Mouse (Mus musculus): ENCODE results near the gene Stk32b. TPM values are rescaled to one million over a fixed set of nuclear protein-coding genes. Genes with fewer than 3 reads are reported as not detected.

The Stk32b gene
- polyA plus RNA-seq, 1 experiment from 2014 or later: 23.6 TPM

- no peaks in the 10 kb centered on the region for H3K27me3 ChIP-seq (replicated peaks; ENCODE audit: control insufficient read depth, insufficient read depth, low read length)
- WGBS: 43% methylated on average over 7 of the region's 7 CpGs
- H3K9ac ChIP-seq (replicated peaks; ENCODE audit: low read depth, low read length): no peak overlapping the region
- H3K27ac ChIP-seq (ENCODE audit: low read length): no peak overlapping the region
- no peak overlapping the region for H3K4me3 ChIP-seq (replicated peaks; ENCODE audit: low read length)
- peak; percentile 38; the same call in 1 of the 2 replicates for ATAC-seq
- H3K4me1 ChIP-seq (replicated peaks; ENCODE audit: control insufficient read depth, insufficient read depth, low read length): peaks cover 6% of the 10 kb centered on the region; the same call in 1 of the 2 replicates
- no peaks in the 10 kb centered on the region for H3K36me3 ChIP-seq (ENCODE audit: control insufficient read depth, insufficient read depth)
- H3K4me2 ChIP-seq (ENCODE audit: low read length): no peak overlapping the region
- no peaks in the 10 kb centered on the region for H3K9me3 ChIP-seq (ENCODE audit: control insufficient read depth, low read length)
Observed at GRCm38 (mm10) chr5:37642486-37642885, 74.5 kb downstream of the Stk32b start.

GRCm38 (mm10) chr5:37634791-37635190, 82.2 kb downstream of the Stk32b start:
- Histone ChIP-seq H3K4me3 (replicated peaks; ENCODE audit: low read length) (no peak overlapping the region), H3K4me1 (replicated peaks; ENCODE audit: control insufficient read depth, insufficient read depth, low read length) (no peaks in the 10 kb centered on the region), H3K4me2 (ENCODE audit: low read length) (no peak overlapping the region), H3K27me3 (replicated peaks; ENCODE audit: control insufficient read depth, insufficient read depth, low read length) (no peaks in the 10 kb centered on the region), H3K9me3 (ENCODE audit: control insufficient read depth, low read length) (peaks cover 4% of the 10 kb centered on the region; the same call in 1 of the 2 replicates), H3K27ac (ENCODE audit: low read length) (no peak overlapping the region), H3K9ac (replicated peaks; ENCODE audit: low read depth, low read length) (no peak overlapping the region), H3K36me3 (ENCODE audit: control insufficient read depth, insufficient read depth) (no peaks in the 10 kb centered on the region)
- WGBS: 87% methylated on average over 2 of the region's 2 CpGs
- ATAC-seq: no peak

GRCm38 (mm10) chr5:37627437-37628163, 89.4 kb downstream of the Stk32b start:
- no peaks in the 10 kb centered on the region for H3K4me1 ChIP-seq (replicated peaks; ENCODE audit: control insufficient read depth, insufficient read depth, low read length)
- H3K4me3 ChIP-seq (replicated peaks; ENCODE audit: low read length): no peak overlapping the region
- ATAC-seq: peak; percentile 49; the same call in 1 of the 2 replicates
- no peaks in the 10 kb centered on the region for H3K27me3 ChIP-seq (replicated peaks; ENCODE audit: control insufficient read depth, insufficient read depth, low read length)
- no peak overlapping the region for H3K4me2 ChIP-seq (ENCODE audit: low read length)
- H3K9me3 ChIP-seq (ENCODE audit: control insufficient read depth, low read length): peaks cover 4% of the 10 kb centered on the region; the same call in 1 of the 2 replicates
- H3K27ac ChIP-seq (ENCODE audit: low read length): no peak overlapping the region
- H3K9ac ChIP-seq (replicated peaks; ENCODE audit: low read depth, low read length): no peak overlapping the region
- WGBS: 87% methylated on average over 8 of the region's 8 CpGs
- no peaks in the 10 kb centered on the region for H3K36me3 ChIP-seq (ENCODE audit: control insufficient read depth, insufficient read depth)

GRCm38 (mm10) chr5:37611874-37612273, 105.1 kb downstream of the Stk32b start:
- H3K27ac ChIP-seq (ENCODE audit: low read length): no peak overlapping the region
- no peak overlapping the region for H3K9ac ChIP-seq (replicated peaks; ENCODE audit: low read depth, low read length)
- no peak overlapping the region for H3K4me3 ChIP-seq (replicated peaks; ENCODE audit: low read length)
- no peaks in the 10 kb centered on the region for H3K27me3 ChIP-seq (replicated peaks; ENCODE audit: control insufficient read depth, insufficient read depth, low read length)
- ATAC-seq: no peak
- 93% methylated on average over 1 of the region's 1 CpGs for WGBS
- H3K36me3 ChIP-seq (ENCODE audit: control insufficient read depth, insufficient read depth): no peaks in the 10 kb centered on the region
- no peak overlapping the region for H3K4me2 ChIP-seq (ENCODE audit: low read length)
- H3K4me1 ChIP-seq (replicated peaks; ENCODE audit: control insufficient read depth, insufficient read depth, low read length): no peaks in the 10 kb centered on the region
- no peaks in the 10 kb centered on the region for H3K9me3 ChIP-seq (ENCODE audit: control insufficient read depth, low read length)

- H3K4me2 ChIP-seq (ENCODE audit: low read length): no peak overlapping the region
- H3K4me1 ChIP-seq (replicated peaks; ENCODE audit: control insufficient read depth, insufficient read depth, low read length): no peaks in the 10 kb centered on the region
- H3K36me3 ChIP-seq (ENCODE audit: control insufficient read depth, insufficient read depth): no peaks in the 10 kb centered on the region
- no peak for ATAC-seq
- H3K9me3 ChIP-seq (ENCODE audit: control insufficient read depth, low read length): no peaks in the 10 kb centered on the region
- no peak overlapping the region for H3K4me3 ChIP-seq (replicated peaks; ENCODE audit: low read length)
- H3K27me3 ChIP-seq (replicated peaks; ENCODE audit: control insufficient read depth, insufficient read depth, low read length): no peaks in the 10 kb centered on the region
- H3K9ac ChIP-seq (replicated peaks; ENCODE audit: low read depth, low read length): no peak overlapping the region
- 83% methylated on average over 1 of the region's 1 CpGs for WGBS
- no peak overlapping the region for H3K27ac ChIP-seq (ENCODE audit: low read length)
Observed at GRCm38 (mm10) chr5:37599566-37599965, 117.4 kb downstream of the Stk32b start.

- Histone ChIP-seq H3K9ac (replicated peaks; ENCODE audit: low read depth, low read length) (no peak overlapping the region), H3K27me3 (replicated peaks; ENCODE audit: control insufficient read depth, insufficient read depth, low read length) (no peaks in the 10 kb centered on the region), H3K9me3 (ENCODE audit: control insufficient read depth, low read length) (no peaks in the 10 kb centered on the region), H3K4me1 (replicated peaks; ENCODE audit: control insufficient read depth, insufficient read depth, low read length) (no peaks in the 10 kb centered on the region), H3K4me2 (ENCODE audit: low read length) (no peak overlapping the region), H3K4me3 (replicated peaks; ENCODE audit: low read length) (no peak overlapping the region), H3K36me3 (ENCODE audit: control insufficient read depth, insufficient read depth) (no peaks in the 10 kb centered on the region), H3K27ac (ENCODE audit: low read length) (no peak overlapping the region)
- ATAC-seq: no peak
- 98% methylated on average over 4 of the region's 4 CpGs for WGBS
Observed at GRCm38 (mm10) chr5:37598271-37598670, 118.7 kb downstream of the Stk32b start.

- no peak overlapping the region for H3K4me2 ChIP-seq (ENCODE audit: low read length)
- H3K4me1 ChIP-seq (replicated peaks; ENCODE audit: control insufficient read depth, insufficient read depth, low read length): no peaks in the 10 kb centered on the region
- H3K9me3 ChIP-seq (ENCODE audit: control insufficient read depth, low read length): no peaks in the 10 kb centered on the region
- H3K27me3 ChIP-seq (replicated peaks; ENCODE audit: control insufficient read depth, insufficient read depth, low read length): no peaks in the 10 kb centered on the region
- ATAC-seq: no peak
- no peak overlapping the region for H3K9ac ChIP-seq (replicated peaks; ENCODE audit: low read depth, low read length)
- H3K4me3 ChIP-seq (replicated peaks; ENCODE audit: low read length): no peak overlapping the region
- 80% methylated on average over 5 of the region's 5 CpGs for WGBS
- no peaks in the 10 kb centered on the region for H3K36me3 ChIP-seq (ENCODE audit: control insufficient read depth, insufficient read depth)
- H3K27ac ChIP-seq (ENCODE audit: low read length): no peak overlapping the region
Observed at GRCm38 (mm10) chr5:37592411-37592810, 124.6 kb downstream of the Stk32b start.

- WGBS: 81% methylated on average over 5 of the region's 5 CpGs
- no peaks in the 10 kb centered on the region for H3K4me1 ChIP-seq (replicated peaks; ENCODE audit: control insufficient read depth, insufficient read depth, low read length)
Observed at GRCm38 (mm10) chr5:37587861-37588260, 129.1 kb downstream of the Stk32b start.

GRCm38 (mm10) chr5:37586071-37586470, 130.9 kb downstream of the Stk32b start:
- 76% methylated on average over 6 of the region's 6 CpGs for WGBS
- Histone ChIP-seq H3K4me2 (ENCODE audit: low read length) (no peak overlapping the region), H3K9me3 (ENCODE audit: control insufficient read depth, low read length) (no peaks in the 10 kb centered on the region), H3K27me3 (replicated peaks; ENCODE audit: control insufficient read depth, insufficient read depth, low read length) (no peaks in the 10 kb centered on the region), H3K27ac (ENCODE audit: low read length) (no peak overlapping the region), H3K4me3 (replicated peaks; ENCODE audit: low read length) (no peak overlapping the region), H3K9ac (replicated peaks; ENCODE audit: low read depth, low read length) (no peak overlapping the region), H3K36me3 (ENCODE audit: control insufficient read depth, insufficient read depth) (no peaks in the 10 kb centered on the region), H3K4me1 (replicated peaks; ENCODE audit: control insufficient read depth, insufficient read depth, low read length) (no peaks in the 10 kb centered on the region)
- ATAC-seq: no peak

More at GRCm38 (mm10) chr5:37587861-37588260, 129.1 kb downstream of the Stk32b start:
- Histone ChIP-seq H3K9ac (replicated peaks; ENCODE audit: low read depth, low read length) (no peak overlapping the region), H3K4me2 (ENCODE audit: low read length) (no peak overlapping the region), H3K27ac (ENCODE audit: low read length) (no peak overlapping the region), H3K36me3 (ENCODE audit: control insufficient read depth, insufficient read depth) (no peaks in the 10 kb centered on the region), H3K27me3 (replicated peaks; ENCODE audit: control insufficient read depth, insufficient read depth, low read length) (no peaks in the 10 kb centered on the region), H3K4me3 (replicated peaks; ENCODE audit: low read length) (no peak overlapping the region), H3K9me3 (ENCODE audit: control insufficient read depth, low read length) (no peaks in the 10 kb centered on the region)
- ATAC-seq: no peak
